Mouse (Mus musculus) erythroblast, embryonic 14.5 days (primary cell): ENCODE measurements at regions not wholly inside any gene's neighbourhood (a gene's known extent, or its start where the extent isn't known, plus 50 kb on each side); places are given as distances from the start of the nearest gene placed in this dataset.

Experiments
- GATA1 ChIP-seq: IDR thresholded peaks from 2 replicates; pipeline ENCODE4 v1.6.1; 2012; ENCODE audit warnings: low read length, inconsistent platforms, mixed read lengths
- TAL1 ChIP-seq: IDR thresholded peaks from 3 replicates; pipeline ENCODE4 v1.6.1; 2012; ENCODE audit warnings: low read length, inconsistent platforms, mixed read lengths

DNA sequence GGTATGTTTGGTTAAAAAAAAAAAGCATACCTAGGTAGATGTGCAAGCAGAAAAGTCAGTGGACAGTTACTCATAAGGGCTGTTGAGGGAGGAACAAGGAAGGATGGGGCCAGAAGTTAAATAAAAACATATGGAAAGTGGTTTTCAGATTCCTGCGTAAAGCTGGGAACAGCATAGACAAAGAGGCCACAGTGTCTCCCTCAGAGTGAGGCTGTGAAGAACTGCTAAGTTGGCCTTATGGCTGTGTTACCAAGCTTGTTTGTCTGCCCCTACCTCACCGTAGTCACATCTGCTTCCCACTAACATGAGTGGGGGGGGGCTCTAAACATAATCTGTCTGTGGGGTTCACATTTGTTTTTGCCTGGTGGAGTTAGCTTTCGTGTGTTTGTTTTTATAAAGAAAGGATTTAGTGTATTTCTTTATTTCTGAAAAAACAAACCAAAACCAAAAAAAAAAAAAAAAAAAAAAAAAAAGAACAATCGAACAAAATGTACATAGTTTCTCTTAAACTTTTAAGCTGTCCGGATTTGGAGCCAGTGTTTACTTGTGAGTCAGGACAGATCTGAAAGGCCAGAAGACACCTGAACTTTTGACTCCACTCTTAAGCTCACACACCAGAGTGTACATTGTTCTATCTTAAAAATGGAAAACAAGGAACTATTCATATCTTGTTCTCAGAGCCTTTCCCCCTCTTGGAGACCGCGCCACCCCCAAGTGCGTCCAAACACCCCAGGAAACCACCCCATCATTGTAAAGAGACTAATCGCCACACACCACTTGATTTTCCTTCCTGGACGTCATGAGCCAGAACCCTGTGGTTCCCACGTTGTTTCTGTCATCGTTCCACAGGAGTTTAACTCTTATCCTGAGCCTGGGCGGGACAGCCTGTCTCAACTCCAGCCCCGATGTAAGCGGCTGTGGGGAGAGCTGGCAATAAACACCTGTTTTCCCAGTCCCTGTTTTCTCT lies 136.9 kb upstream of the Serp2 start:
- no peak for TF ChIP-seq TAL1
- TF ChIP-seq GATA1, result no peak
